Mouse (Mus musculus) cerebellum, postnatal 14 days (tissue): ENCODE data around the gene Gmds.
A peak's percentile ranks its signal among the peaks of the same experiment; 100 is the strongest.

Experiments
- DNase-seq, 2 experiments: peaks; one replicate each; pipeline ENCODE4 v3.0.0; 2021; ENCODE audit warnings: mixed read lengths in 2 of 2

The Gmds gene

DNA sequence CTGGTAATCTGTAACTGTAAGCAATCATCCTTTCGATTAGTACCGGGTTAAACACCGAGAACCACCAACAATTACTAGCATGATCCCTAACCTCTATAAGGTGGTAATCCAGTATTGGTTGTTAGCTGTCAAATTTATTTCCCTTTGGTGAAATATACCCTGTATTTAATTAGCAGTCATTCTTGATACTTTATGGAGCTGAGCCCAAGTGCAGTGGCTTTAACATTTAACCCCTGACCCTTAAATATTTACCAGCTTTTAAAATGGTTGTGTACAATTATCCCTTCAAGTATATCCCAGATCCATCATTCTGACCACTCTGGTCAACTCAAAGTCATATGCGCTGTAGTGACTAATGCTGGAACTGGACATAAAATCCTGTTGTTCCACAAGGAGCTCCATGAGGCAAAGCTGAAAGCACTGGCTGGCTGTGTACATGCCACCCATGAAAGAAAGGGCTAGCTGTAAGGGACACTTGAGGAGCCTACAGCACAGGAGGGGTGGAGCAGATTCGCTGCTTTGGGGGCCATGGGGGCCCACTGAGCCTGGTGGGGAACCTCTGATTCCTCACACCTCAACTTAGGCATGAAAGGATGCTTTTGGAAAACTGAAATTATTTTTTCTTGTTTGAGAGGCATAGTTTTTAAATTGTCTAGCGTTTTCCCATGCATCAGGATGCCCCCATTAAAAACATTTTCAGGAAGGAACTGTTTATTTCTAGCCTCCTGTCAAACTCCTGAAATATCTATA, 312.1 kb downstream of the Gmds start:
- no peak for DNase-seq

DNA sequence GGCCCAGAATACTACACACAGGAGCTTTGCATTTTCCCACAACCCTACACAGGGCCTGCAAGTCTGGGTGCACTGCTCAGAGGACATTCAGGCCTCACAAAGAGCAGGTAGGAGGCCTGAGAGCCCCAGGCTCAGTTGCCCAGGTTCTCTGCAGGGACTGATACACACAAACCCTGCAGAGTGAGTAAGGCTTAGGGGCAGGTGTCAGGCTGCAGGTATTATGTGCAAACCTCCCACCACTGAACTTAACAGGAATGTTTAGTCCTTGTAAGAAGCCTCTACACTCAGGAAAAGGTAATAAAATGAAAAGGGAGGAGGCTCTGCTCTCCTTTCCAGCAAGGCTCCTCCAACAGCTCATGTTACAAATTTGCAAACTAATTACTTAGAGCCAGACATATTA, 313.7 kb downstream of the Gmds start:
- no peak for DNase-seq

DNA sequence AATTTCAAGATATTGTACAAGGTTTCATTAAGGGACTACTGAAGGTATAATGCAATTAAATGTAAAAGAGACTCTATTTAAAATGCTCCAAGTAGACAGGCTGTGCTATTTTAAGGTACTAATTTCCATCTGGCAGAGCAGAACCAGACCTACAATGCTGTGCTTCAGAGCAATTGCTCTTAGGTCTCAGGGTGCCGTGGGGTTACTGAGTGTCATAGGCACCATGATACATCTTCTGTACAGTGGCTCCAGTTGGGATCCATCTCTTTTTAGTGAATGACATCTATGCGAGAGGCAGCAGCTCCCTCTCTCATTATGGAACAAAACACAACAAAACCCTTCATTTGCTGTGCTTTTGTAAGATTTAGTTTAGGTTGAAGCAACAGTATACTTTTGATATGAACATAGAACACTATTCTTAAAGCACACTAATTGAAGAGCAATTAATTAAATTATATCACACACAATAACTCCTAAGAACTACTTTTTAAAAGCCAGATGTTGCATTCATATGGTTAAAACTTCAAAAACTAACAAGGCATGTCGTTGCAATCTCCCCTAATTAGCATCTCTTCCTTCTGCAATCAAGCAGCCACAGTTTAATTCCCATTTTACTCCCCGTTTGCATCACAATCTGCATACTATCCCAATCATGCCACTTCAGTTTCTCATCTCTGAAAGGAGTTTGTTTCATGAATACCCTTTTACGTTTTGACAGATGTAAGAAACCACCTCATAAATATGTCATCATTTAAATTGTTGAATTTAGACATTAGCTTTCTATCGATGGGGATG, 317.9 kb downstream of the Gmds start:
- DNase-seq: no peak

DNA sequence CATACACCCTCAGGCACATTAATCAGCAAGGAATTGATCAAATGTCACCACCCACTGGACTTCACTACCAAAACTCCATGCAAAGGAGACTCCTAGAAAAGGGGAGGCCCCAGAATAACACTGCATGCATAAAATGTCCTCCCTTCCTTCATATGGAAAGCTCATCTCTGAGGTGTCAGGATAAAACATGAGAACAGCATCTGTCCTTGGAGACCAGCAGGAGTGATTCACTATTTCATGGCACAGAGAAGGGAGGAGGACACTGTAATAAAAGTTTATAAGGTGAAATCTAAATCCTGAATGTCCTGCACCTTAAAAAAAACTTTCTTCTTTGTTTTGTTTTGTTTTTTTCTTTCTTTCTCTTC, 319.3 kb downstream of the Gmds start:
- DNase-seq: no peak

DNA sequence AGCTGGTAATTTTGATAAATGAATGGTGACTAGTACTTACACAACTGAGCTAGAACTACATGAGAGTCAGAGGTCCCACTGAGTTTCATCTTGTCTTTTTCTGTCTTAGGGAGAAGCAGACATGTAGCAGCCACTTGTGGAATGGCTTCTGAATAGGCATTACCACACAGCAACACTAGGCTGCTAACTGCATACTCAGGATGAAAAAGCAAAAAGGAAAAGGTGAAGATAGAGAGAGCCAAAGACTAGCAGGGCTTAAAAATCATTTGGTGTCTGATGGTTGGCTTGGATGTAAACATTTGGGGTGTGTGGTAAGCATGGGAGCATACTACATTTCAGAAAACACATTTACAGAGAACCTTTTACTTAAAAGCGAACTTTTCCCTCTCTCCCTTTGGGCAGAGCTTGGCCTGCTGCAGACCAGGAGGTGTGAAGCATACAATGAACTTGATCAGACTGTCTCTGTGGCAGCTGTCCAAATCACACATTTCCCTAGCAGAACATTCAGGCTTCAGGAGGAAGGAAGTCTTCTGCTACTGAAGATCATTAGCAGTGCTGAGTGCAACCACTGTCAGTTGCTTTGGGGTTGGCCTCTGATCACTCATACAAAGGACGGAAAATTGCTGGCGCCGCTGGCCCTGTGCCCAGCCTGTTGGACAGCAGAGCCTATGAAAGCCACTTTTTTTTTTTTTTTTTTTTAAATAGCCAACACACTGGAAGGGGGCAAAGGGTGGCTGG, 319.9 kb downstream of the Gmds start:
- DNase-seq: peak; percentile 50 to 60

DNA sequence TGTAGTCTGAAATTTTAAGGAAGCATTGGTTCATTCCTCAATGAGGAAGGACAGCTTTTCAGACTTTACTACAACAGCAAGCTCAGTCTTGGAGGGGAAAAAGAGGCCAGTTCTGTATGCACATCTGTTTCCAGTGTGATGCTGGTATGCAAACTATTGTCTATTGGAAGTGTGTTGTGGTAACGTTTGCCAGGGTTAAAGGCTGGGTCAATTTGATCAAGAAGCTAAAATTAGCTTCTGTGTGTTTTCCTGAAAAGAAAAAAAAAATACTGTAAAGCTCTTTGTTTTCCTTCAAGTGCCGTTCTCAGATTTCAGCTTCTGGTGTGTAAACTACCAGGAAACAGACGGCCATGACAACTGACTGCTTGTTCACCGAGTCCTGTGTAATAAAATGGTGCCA, 329.7 kb downstream of the Gmds start:
- no peak for DNase-seq

DNA sequence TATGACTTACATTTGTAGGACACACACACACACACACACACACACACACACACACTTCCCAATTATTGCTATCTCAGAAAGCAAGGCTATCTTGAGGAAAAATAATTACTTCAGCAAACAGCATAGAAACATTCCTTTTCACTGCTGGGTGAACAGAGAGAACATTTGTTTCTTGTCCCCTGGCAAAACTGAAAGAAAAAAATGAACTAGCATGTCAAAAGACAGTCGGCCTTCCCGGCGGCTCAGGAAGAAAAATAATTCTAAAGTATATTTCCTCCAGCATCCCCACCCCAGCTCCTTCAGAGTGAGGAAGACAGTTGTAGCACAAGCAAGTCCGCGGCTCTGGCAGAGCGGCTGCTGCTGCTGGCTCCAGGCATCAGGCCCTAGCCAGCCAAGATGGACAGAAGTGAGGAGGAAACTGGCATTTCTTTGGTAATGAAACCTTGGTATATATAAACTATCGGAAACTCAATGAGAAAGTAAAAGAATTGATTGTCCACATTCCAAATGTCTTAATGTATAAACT, 330.4 kb downstream of the Gmds start:
- no peak for DNase-seq

DNA sequence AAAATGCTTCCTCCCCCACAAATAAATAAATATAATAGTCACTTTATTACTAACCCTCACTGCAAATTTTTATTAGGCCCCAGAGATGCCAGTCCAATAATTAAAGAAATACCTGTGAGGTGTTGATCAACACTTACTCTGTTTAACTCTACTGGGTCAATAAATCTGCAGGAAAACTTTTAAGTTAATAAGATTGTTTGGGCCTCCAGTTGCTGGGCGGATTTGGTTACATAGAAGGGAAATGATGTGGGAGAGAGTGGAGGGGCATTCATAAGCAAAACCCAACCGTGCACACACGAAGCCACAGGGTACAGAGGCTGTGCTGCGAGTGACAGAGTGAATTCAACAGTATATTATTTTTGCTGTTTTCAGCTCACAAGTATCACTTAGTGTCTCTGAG, 345.1 kb downstream of the Gmds start:
- no peak for DNase-seq

DNA sequence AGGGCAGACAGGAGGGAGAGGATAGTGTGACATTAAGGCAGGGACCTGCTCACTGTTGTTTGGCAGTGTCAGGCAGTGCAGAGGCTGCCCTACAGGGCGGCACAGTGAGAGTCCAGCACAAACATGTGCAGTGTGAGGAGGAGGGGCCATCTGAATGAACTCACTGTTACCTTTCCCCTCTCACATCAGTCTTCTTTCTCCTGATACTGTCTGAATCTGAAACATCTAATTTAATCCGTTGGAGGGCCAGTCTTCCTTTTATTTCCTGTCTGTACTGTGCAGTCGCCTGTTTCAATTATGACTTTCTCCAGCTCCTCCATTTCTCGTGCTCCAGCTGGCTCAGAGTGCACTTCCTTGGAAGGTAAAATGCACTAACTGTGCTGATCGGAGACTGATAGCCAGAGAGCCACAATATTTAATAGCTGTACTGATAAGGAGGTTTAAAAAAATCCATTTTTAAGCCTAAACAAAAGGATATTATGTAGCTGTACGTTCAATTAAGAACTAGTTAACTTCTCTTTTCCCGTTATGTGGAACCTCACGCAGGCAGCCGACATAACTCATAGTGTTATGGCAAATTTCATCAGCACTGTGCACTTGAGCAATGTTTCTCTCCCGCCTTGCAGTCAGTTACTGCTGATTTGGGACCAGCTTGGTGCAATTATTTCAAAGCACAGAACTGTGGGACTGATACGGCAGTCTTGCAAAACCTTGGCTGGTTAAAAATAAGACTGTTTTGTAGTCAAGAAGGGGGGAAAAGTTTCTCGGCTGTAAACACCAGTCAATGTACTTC, 345.9 kb downstream of the Gmds start:
- no peak for DNase-seq

DNA sequence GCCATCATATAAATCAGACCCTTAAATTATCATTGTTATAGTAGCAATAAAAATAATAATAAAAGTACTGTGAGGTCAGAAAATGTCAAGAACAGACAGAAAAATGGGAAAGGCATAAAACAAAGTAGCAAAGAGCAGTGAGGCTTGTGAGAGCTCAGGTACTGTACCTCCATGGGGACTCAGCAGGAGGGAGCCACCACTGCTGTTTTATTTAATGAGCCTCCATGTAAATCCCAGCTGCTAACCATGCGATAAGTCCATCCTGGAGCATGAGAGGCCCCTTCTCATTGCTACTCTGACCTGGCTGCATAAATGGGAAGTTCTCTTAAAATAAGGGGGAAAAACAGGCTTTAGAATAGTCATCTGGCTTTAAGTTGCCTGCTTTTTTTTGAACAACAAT, 357.3 kb downstream of the Gmds start:
- DNase-seq: no peak

DNA sequence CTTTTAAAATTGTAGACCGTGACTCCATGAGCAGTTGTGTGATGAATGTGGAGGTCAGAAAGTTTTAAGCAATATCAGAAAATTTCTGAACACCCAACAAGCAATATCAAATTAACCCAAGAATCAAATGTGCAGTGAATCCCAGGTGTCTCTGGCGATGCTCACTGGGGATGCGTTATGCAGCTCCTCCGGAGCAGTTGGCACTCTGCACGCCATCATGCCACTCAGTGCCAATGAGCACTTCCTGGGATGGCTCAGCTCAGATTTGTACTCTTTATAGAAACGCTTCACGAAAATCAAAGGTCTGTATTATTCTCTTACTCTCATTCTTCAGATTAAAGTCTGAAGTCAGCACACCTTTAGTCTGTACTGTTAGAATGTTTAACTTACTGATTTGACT, 360.4 kb downstream of the Gmds start:
- peak in 1 of 2 experiments; percentile 50 for DNase-seq

DNA sequence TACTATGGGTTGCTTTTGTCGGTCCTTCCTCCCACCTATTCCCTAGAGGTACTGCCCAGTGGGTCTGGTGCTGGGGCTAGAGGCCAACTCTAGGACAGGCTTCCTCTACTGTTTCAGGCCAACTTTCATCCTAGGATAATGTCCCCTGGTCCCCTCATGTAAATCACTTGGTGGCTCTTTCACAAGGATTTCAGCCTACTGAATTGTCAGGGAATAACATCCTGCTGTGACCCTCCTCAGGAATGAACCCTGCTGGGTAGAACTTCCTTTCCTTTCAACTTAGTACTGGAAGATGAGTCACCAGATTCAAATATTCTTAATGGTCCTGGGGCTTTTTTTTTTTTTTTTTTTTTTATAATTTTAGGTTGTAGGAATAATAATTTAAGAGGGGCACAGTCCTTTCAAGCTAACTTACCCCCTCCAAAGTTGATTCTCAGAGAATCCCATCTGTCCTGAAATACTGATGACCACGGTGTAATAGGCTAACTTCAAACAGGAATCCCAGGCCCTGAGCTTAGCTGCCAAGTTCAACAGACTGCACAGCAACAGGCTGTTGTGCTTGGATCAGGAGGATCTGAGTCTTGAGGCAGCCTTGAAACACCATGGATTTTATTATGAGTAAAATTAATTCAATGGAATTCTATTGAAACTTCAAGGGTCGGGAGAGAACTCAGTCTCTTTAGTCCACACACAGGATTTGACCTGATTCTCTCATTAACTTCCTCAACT, 363.6 kb downstream of the Gmds start:
- DNase-seq: no peak

DNA sequence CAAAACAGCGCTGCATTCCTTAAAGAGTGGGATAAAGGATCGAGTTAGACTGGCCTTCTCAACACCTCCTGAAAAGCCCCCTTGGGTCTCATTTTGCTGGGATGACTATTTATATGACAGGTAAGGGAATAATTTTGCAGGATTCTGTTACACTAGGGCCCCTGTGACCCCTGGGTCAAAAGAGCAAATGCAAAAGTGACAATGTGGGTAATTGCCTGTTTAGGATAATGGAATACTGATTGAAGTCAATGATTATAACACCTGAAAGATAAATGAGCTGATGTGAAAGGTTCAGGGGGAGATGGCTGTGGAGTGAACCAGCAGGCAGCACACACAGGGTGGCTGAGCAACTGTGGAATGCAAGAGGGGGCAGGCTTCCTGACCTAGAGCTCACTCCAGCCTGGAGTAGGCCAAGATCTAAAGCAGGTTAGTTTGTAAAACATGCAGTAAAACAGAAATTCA, 367.5 kb downstream of the Gmds start:
- no peak for DNase-seq

DNA sequence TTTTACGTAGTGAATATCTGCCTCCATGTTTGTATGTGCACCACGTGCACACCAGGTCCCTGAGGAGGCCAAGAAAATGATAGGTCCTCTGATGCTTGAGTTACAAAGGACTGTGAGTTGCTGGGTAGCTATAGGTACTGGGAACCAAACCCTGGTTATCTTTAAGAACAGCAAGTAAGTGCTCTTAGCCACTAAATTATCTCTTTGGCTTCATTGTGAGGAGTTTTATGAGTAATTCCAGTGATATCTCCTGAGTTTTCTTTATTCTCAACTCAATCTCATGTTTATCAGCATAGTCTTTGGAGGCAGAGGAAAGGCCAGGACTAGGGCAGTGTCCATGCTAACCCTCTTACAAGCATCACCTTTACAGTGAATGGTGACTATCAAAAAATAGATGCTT, 370.3 kb downstream of the Gmds start:
- DNase-seq: no peak

DNA sequence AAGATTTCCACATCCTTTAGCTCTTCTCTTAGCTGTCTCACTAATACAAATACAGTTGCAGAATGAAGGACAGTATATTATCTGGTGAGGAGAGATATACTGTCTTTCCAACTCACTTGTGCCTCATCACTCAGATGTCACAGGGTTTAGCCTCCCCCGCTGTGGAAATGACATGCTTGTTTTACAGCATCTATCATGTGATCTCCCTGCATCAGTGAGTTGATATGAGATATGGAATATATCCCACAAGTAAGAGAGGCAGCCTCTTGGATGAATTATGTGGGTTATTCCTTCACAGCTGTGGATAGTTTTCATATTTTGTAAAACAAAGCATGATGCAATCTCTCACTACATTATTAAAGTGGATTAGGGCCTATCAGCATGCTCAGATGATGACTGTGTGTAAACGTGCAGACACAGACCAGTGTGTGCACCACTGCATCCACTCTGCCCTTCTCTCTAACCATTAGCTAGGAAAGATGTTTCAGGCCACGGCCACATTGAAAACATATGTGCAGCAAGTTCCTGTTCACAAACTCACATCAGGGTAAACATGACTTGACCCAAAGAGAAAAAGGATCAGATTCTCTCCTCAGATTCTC, 371.5 kb downstream of the Gmds start:
- DNase-seq: no peak

DNA sequence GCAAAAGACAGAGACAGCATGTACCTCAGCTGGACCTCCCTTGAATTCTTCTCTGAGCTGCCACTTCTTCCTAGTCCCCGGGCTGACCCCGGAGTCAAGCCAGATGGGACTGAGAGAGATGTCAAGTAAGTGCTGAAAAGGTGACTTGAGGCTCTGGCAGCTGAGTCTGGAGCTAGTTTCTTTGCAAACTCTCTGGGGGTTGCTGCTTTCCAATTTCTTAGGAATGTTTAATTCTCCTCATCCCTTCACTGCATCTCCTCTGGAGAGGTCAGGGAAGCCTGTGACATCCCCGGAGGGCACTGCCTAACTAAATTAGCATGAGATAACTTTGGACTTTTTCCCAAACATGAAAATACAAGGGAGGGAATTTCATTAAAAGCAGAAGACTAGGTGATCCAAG, 378.0 kb downstream of the Gmds start:
- no peak for DNase-seq

DNA sequence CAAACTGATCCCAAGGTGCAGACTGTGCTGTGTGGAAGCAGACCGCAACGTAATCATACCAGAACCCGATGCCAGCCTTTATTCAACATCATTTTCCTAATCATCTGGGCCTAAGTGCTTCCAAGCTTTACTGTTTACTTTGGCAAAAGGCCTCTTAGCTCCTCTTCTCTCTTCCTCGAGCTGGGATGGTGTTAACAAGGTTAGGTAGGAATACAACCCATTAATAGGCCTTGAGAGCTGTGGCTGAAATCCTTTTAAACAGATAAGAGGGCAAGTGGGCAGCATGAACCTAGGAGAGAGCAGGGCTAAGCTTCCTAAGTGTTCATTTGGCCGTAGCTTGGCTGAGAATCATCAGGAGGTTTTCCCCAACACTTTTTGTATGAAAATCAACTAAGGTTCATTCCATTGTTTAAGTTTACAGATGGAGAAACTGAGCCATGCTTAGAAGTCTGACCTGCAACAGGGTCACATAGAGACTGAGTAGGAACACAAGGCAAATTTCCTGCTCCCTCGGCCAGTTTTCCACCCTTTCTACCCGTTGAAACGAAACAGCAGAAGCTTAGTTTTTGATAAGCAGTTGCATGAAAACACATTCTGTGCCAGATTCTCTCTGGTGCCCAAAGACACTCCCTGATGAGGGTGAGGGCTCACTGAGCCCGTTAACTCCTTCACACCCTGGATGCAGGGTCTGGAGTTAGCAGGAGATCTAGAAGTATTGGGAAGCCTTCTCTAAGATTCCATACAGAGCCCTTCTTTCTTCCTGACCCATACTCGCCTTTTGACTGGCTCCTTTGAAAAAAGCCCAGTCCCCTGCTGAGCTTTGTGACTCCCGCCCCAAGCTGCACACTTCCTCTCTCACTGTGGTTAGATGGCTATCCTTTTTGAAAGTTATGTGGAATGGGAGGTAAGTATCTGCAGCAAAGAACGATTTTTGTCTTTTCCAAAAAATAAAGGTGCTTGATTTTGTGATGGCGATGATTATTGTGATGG, 379.9 kb downstream of the Gmds start:
- DNase-seq: no peak

DNA sequence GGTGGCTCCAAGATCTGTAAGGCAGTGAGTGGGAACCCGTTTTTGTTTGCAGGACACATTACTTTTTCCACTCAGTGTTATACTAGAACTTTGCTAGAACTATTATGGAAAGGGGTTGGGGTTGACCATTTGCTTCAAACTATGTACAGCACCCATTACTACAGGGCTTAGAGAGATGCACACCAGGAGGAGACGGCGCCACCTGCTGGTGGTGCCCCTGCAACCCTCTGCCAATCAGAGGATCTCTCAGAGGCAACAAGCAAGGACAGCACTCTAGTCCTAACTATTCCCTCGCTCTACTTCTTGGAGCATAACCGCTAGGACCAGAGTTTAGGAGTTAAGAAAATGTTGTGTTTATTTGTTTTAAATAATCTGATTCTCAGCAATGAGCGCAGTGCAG, 382.0 kb downstream of the Gmds start:
- DNase-seq: no peak

DNA sequence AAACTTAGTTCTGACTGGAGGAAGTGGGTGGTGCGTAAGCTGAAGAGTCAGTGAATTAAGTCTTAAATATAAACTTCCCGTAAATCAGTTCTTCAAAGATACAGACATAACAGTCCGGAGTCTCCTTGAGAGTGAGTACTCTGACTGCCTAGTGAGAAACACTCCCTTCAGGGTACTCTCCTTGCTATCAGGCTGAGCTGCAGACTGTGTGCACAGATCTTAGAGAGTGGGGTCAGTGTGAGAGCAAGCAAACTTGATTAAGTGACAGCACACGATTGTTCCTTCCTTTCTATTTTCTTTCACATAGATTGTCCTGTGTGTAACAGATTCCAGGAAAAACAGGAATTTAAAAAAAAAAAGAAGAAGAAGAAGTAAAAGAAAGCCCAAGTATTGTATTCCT, 382.4 kb downstream of the Gmds start:
- DNase-seq: no peak

DNA sequence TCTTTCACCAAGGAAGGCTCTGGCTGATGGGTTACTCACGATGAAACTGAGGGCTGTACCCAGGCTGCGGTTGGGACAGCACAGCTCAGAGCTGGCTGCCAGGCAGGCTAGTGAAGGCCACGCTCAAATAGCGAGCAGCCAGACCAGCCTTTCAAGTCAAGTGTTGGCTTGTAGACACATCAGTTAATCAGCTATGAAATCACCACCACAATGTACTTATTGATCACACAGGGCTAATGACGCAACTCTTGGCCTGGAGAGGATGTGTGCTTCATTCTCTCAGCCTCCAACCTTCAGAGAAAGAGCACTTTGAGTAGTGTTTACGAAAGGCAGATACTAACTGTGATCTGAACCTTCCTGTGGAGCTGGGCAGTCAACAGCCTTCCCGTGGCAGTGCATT, 383.4 kb downstream of the Gmds start:
- DNase-seq: no peak
